Mouse (Mus musculus) embryonic facial prominence, embryonic 11.5 days (tissue): ENCODE measurements at regions not wholly inside any gene's neighbourhood (a gene's known extent, or its start where the extent isn't known, plus 50 kb on each side); places are given as distances from the start of the nearest gene placed in this dataset.

Source experiments
- ATAC-seq: fragments of 200-750 bp; cut with Nextera tagmentation; replicated peaks from 2 replicates; pipeline ENCODE4 v1.8.0; 2017; ENCODE audit warnings: low read depth; ENCODE audit not compliant: insufficient number of reproducible peaks, low FRiP score, low TSS enrichment
- DNase-seq: peaks from one replicate; pipeline ENCODE4 v3.0.0-alpha.2; 2015; ENCODE audit warnings: low spot score
- H3K27ac ChIP-seq: fragments of 300-500 bp; sonication (generic); replicated peaks from 2 replicates; pipeline ENCODE4 v1.5.1; 2014; ENCODE audit warnings: mild to moderate bottlenecking, low read depth, low read length, control low read depth
- H3K27me3 ChIP-seq: fragments of 300-500 bp; sonication (generic); 2 replicates; pipeline ENCODE4 v1.6.1; 2014; ENCODE audit warnings: mild to moderate bottlenecking, low read length, moderate library complexity, mixed read lengths; ENCODE audit not compliant: control insufficient read depth, insufficient read depth
- H3K36me3 ChIP-seq: fragments of 300-500 bp; sonication (generic); replicated peaks from 2 replicates; pipeline ENCODE4 v1.6.1; 2014; ENCODE audit warnings: low read depth, mild to moderate bottlenecking, low read length, moderate library complexity, mixed read lengths; ENCODE audit not compliant: control insufficient read depth, insufficient read depth
- H3K4me1 ChIP-seq: fragments of 300-500 bp; sonication (generic); 2 replicates; pipeline ENCODE4 v1.6.1; 2014; ENCODE audit warnings: low read length, mixed read lengths; ENCODE audit not compliant: control insufficient read depth, insufficient read depth
- H3K4me2 ChIP-seq: fragments of 300-500 bp; sonication (generic); 2 replicates; pipeline ENCODE4 v1.6.1; 2014; ENCODE audit warnings: low read depth, mild to moderate bottlenecking, control low read depth, low read length, moderate library complexity
- H3K4me3 ChIP-seq: fragments of 300-500 bp; sonication (generic); 2 replicates; pipeline ENCODE4 v1.5.1; 2014; ENCODE audit warnings: low read depth, low read length, control low read depth
- H3K9ac ChIP-seq: fragments of 300-500 bp; sonication (generic); replicated peaks from 2 replicates; pipeline ENCODE4 v1.6.1; 2014; ENCODE audit warnings: mild to moderate bottlenecking, control low read depth, low read length
- H3K9me3 ChIP-seq: fragments of 300-500 bp; sonication (generic); replicated peaks from 2 replicates; pipeline ENCODE4 v1.6.1; 2016; ENCODE audit warnings: mild to moderate bottlenecking, low read length, inconsistent platforms, mixed read lengths; ENCODE audit not compliant: control insufficient read depth
- WGBS: fragments of 180-500 bp; shearing (Covaris S2); extraction: QIAGEN DNeasy Blood & Tissue Kit; methylation state at CpG from one replicate; pipeline ENCODE4 v1.1.7; 2014; 5-methylcytosine and 5-hydroxymethylcytosine counted together

DNA sequence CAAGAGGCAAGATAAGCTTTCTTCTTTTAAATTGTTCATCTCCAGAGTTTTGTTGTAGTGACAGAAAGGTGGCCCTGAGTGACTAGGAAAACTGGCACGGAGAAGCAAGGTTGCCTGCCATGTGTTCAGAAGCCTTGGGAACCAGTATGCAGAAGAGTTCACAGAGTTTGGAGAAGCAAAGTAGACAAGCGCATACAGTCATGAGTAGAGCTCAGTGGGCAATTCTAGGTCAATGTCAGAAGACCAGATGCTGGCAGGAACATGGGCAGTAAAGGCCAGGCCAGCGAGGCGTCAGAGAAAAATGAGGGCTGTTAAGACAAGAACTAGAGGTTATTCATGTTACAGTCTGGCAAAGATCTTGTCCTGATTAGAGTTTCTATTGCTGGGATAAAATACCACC, 172.7 kb downstream of the Tmem17 start:
- H3K27ac ChIP-seq, result no peak overlapping the region
- WGBS, result 90% methylated on average over 4 of the region's 4 CpGs

DNA sequence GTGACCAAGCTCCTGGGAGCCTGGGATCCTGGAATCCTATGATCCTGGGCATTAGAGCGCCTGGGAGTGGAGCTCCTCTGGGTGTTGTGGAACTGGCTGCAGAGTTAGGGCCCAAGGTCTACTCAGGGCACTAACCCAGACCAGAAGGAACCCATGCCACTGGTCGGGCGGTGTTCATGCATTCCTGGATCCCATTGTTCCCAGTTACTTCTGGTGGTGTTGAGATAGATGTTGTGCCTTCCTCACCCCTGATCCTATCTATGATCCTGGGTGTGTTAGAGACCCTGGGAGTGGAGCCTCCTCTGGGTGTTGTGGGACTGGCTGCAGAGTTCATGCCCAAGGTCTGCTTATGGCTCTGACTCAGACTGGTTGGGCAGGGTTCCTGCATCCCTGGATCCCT, 169.9 kb downstream of the B3gnt2 start:
- ATAC-seq, result no peak
- no peak overlapping the region for H3K4me2 ChIP-seq
- no peaks in the 10 kb centered on the region for H3K36me3 ChIP-seq
- no peaks in the 10 kb centered on the region for H3K9me3 ChIP-seq
- WGBS, result 84% methylated on average over 3 of the region's 3 CpGs
- DNase-seq, result no peak
- no peaks in the 10 kb centered on the region for H3K27me3 ChIP-seq
- no peak overlapping the region for H3K9ac ChIP-seq
- H3K27ac ChIP-seq, result no peak overlapping the region
- H3K4me3 ChIP-seq, result no peak overlapping the region
- no peaks in the 10 kb centered on the region for H3K4me1 ChIP-seq

More for the DNA sequence above, 172.7 kb downstream of the Tmem17 start:
- no peaks in the 10 kb centered on the region for H3K9me3 ChIP-seq
- DNase-seq, result no peak
- H3K4me2 ChIP-seq, result no peak overlapping the region
- H3K36me3 ChIP-seq, result no peaks in the 10 kb centered on the region
- no peaks in the 10 kb centered on the region for H3K4me1 ChIP-seq
- no peak overlapping the region for H3K9ac ChIP-seq
- no peak overlapping the region for H3K4me3 ChIP-seq
- no peak for ATAC-seq
- H3K27me3 ChIP-seq, result no peaks in the 10 kb centered on the region

DNA sequence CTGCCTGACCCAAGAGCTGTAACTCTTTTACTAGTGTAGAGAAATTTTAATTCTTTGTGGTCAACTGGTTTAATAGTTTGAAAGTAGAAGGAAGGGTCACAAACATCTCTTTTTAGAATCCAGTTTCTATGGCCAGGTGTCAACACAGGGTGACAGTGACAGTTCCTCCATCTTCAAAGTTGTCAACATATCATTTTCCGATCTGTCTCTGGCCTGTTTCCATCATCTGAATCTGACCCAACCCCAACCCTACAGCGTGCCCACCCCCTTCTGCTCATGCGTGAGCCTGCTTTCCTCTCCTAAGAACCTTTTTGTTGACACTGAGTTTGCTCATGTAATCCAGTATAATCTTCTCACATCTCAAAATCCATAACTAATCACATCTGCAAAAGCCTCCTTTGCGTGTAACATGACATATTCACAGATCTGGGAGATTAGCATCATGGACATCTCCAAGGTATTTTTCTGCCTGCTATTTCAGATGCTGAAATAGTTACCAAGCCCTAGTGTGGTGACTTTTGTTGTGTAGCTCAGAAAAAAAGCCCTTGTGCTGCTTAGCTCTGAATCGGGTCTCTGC, 168.4 kb downstream of the B3gnt2 start:
- no peak for DNase-seq
- Histone ChIP-seq H3K27ac (no peak overlapping the region), H3K4me1 (no peaks in the 10 kb centered on the region), H3K9ac (no peak overlapping the region), H3K4me3 (no peak overlapping the region), H3K27me3 (no peaks in the 10 kb centered on the region), H3K4me2 (no peak overlapping the region), H3K36me3 (no peaks in the 10 kb centered on the region), H3K9me3 (no peaks in the 10 kb centered on the region)
- WGBS, result 78% methylated on average over 5 of the region's 5 CpGs
- ATAC-seq, result no peak

DNA sequence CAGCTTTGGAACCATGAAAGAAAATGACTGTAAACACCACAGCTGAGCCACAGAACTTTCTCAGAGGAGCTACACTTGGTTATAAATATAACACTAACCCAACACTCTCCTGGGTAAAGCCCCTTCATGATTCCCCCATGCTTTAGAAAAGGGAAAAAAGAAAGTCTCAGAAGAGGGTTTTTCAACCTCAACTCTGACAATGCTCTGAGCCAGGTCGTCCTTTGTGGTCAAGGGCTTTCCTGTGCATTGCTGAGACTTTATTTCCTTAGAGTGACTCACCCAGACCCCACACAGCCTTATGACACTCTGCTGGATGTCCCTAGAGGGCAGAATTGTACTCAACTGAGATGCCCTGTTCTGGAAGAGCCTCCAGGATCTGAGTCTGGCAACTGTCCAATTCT, 167.8 kb downstream of the B3gnt2 start:
- no peak for ATAC-seq
- Histone ChIP-seq H3K4me2 (no peak overlapping the region), H3K27me3 (no peaks in the 10 kb centered on the region), H3K27ac (no peak overlapping the region), H3K4me3 (no peak overlapping the region), H3K36me3 (no peaks in the 10 kb centered on the region), H3K9me3 (no peaks in the 10 kb centered on the region), H3K9ac (no peak overlapping the region), H3K4me1 (no peaks in the 10 kb centered on the region)
- no peak for DNase-seq
- WGBS, result 56% methylated on average over 1 of the region's 1 CpGs

DNA sequence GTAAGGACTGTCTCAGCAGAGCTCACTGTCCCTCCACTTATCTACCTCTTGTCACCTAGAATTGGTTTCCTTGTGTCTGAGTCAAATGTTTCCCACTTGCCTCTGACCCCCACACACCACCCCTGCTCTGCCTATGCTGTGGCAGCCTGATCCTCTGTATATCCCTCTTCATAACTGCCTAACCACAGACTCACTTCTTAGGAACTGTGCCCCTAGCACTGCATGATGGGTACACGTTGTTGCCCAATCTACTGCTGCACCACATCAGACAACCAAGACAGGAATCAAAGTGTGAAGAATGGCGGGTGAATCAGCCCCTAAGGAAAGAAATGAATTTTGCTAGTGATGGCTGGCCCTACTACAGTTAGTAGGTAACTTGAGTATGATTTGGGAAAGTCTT, 167.4 kb downstream of the B3gnt2 start:
- Histone ChIP-seq H3K36me3 (no peaks in the 10 kb centered on the region), H3K9ac (no peak overlapping the region), H3K27me3 (no peaks in the 10 kb centered on the region), H3K4me3 (no peak overlapping the region), H3K9me3 (no peaks in the 10 kb centered on the region), H3K4me1 (no peaks in the 10 kb centered on the region), H3K4me2 (no peak overlapping the region), H3K27ac (no peak overlapping the region)
- ATAC-seq, result no peak
- 82% methylated on average over 2 of the region's 2 CpGs for WGBS
- DNase-seq, result no peak

DNA sequence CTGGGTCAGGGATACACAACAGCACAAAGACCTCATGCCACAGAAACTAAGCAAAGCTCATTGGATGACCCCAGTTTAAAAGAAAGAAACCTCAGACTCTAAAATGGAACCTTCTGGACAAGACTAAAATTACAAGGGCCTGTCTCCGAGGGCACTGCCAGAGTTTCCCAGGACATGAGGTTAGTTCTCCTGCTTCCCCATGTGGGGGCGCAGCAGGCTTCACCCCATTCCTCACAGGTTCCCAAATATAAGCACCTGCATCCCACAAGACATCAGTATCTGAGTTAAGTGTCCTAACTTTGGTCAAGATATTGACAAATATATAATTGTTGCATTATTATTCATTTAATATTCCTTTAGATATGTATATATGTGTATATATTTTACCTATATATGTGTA, 166.8 kb downstream of the B3gnt2 start:
- 73% methylated on average over 2 of the region's 2 CpGs for WGBS
- H3K4me2 ChIP-seq, result no peak overlapping the region

DNA sequence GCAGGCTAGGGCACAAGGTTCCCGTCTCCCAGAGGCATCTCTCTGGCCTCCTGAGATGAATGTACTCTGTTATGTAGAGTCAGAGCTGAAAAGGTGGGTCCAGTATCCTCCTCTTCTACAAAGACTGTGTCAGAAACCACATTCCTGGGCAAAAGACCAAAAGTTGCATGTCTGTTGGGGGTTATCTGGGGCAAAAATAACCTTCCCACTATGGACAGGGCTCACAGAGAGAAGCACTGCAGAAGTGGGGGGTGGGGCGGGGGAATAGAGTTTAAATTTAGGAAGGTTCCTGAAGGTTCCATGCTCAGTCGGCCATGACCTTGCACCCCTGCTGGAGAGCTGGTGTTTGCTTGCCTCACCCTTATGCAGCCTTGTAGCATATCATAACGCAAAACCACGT, 165.9 kb downstream of the B3gnt2 start:
- DNase-seq (no peak), ATAC-seq (no peak)
- Histone ChIP-seq H3K9ac (no peak overlapping the region), H3K27me3 (no peaks in the 10 kb centered on the region), H3K4me1 (no peaks in the 10 kb centered on the region), H3K36me3 (no peaks in the 10 kb centered on the region), H3K9me3 (no peaks in the 10 kb centered on the region), H3K4me3 (no peak overlapping the region), H3K4me2 (no peak overlapping the region), H3K27ac (no peak overlapping the region)
- 69% methylated on average over 5 of the region's 5 CpGs for WGBS

More for the DNA sequence above, 166.8 kb downstream of the B3gnt2 start:
- no peak overlapping the region for H3K27ac ChIP-seq
- H3K36me3 ChIP-seq, result no peaks in the 10 kb centered on the region
- no peaks in the 10 kb centered on the region for H3K9me3 ChIP-seq
- DNase-seq, result no peak
- no peaks in the 10 kb centered on the region for H3K4me1 ChIP-seq
- H3K9ac ChIP-seq, result no peak overlapping the region
- no peak overlapping the region for H3K4me3 ChIP-seq
- ATAC-seq, result no peak
- no peaks in the 10 kb centered on the region for H3K27me3 ChIP-seq

DNA sequence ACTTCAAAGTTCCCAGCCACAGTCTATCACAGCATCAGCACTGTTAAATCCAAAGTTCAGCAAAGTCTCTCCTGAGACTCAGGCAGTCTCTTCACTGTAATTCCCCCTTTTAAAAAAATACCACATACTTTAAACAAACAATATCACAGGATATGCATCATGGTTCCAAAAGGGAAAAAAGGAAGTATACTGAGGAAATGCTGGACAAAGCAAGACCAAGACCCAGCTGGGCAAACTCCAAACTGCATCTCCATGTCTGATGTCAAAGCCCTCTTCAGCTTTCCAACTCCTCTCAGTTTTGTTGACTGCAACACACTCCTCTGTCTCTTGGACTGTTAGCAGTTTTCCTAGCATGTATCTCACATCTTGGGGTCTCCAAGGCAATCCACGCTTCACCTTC, 165.5 kb downstream of the B3gnt2 start:
- Histone ChIP-seq H3K4me3 (no peak overlapping the region), H3K4me1 (no peaks in the 10 kb centered on the region), H3K36me3 (no peaks in the 10 kb centered on the region), H3K4me2 (no peak overlapping the region), H3K9me3 (no peaks in the 10 kb centered on the region), H3K27me3 (no peaks in the 10 kb centered on the region), H3K9ac (no peak overlapping the region), H3K27ac (no peak overlapping the region)
- ATAC-seq (no peak), DNase-seq (no peak)
- WGBS, result 96% methylated on average over 1 of the region's 1 CpGs
